Mouse (Mus musculus) lung, adult 2 months (tissue): ENCODE measurements around the gene Lrrc74a.

ENCODE experiments used
- CTCF ChIP-seq: fragments of 200-500 bp; IDR thresholded peaks from 2 replicates; pipeline ENCODE4 v1.5.1; 2011; ENCODE audit warnings: mild to moderate bottlenecking, low read length, control low read depth; ENCODE audit not compliant: insufficient read depth
- POLR2A ChIP-seq: fragments of 200-500 bp; IDR thresholded peaks from 2 replicates; pipeline ENCODE4 v1.6.1; 2011; ENCODE audit warnings: low read depth, mild to moderate bottlenecking, control low read depth, low read length, borderline replicate concordance; ENCODE audit errors: extremely low read depth

DNA sequence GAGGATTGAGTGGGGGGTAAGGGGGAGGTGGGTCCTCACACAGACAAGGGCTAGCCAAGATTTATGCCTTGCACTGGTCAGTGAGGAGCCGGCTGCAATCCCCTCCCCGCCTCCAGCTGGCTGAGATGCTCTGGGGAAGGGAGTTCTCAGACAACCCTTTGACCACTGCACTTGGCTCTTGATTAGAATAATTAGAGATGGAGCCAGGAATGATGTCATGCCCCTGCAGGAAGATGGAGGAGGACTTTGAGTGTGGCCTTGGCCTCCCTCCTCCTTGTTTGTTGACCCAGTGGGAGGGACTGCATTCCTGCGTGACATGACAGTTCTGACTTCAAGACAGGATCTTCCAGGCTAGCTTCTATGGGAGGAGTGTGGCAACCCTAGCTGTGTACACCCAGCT is 59.7 kb downstream of the Lrrc74a start:
- no peak; the same call in 1 of the 2 replicates for TF ChIP-seq POLR2A
- TF ChIP-seq CTCF, result no peak
